Mouse (Mus musculus) forebrain, embryonic 13.5 days (tissue): Measurements from ENCODE around the gene Hcrtr1. TPM values are rescaled to one million over a fixed set of nuclear protein-coding genes. Genes with fewer than 3 reads are reported as not detected.

Experiments used
- ATAC-seq: fragments of 200-750 bp; cut with Nextera tagmentation; 2 replicates; pipeline ENCODE4 v1.8.0; 2017
- H3K27ac ChIP-seq: fragments of 300-500 bp; sonication (generic); 2 replicates; pipeline ENCODE4 v1.5.1; 2015; ENCODE audit warnings: inconsistent platforms, mild to moderate bottlenecking, moderate library complexity
- H3K27me3 ChIP-seq: fragments of 300-500 bp; sonication (generic); 2 replicates; pipeline ENCODE4 v1.6.1; 2015; ENCODE audit warnings: mild to moderate bottlenecking, inconsistent platforms
- H3K36me3 ChIP-seq: fragments of 300-500 bp; sonication (generic); 2 replicates; pipeline ENCODE4 v1.6.1; 2015; ENCODE audit warnings: mild to moderate bottlenecking, inconsistent platforms; ENCODE audit not compliant: poor library complexity, severe bottlenecking
- H3K4me1 ChIP-seq: fragments of 300-500 bp; sonication (generic); 2 replicates; pipeline ENCODE4 v1.6.1; 2015; ENCODE audit warnings: inconsistent platforms
- H3K4me2 ChIP-seq: fragments of 300-500 bp; sonication (generic); 2 replicates; pipeline ENCODE4 v1.6.1; 2015; ENCODE audit warnings: inconsistent platforms, mild to moderate bottlenecking, moderate library complexity
- H3K4me3 ChIP-seq: fragments of 300-500 bp; sonication (generic); 2 replicates; pipeline ENCODE4 v1.5.1; 2015; ENCODE audit warnings: mild to moderate bottlenecking, inconsistent platforms
- H3K9ac ChIP-seq: fragments of 300-500 bp; sonication (generic); 2 replicates; pipeline ENCODE4 v1.6.1; 2015; ENCODE audit warnings: mild to moderate bottlenecking, inconsistent platforms
- H3K9me3 ChIP-seq: fragments of 300-500 bp; sonication (generic); replicated peaks from 2 replicates; pipeline ENCODE4 v1.6.1; 2016; ENCODE audit warnings: inconsistent platforms
- WGBS: fragments of 180-500 bp; shearing (Covaris S2); methylation state at CpG from one replicate; pipeline ENCODE4 v1.1.7; 2015; 5-methylcytosine and 5-hydroxymethylcytosine counted together
- polyA plus RNA-seq: library from polyadenylated mRNA; unstranded; fragments of >200 nt; fragmentation: Nextera tagmentation; extraction: Ambion mirVana; gene quantifications from 2 replicates; pipeline ENCODE4 v1.2.1, GENCODE M21; 2015

Hcrtr1 gene
- polyA plus RNA-seq, 1 experiment from 2014 or later: not detected

DNA sequence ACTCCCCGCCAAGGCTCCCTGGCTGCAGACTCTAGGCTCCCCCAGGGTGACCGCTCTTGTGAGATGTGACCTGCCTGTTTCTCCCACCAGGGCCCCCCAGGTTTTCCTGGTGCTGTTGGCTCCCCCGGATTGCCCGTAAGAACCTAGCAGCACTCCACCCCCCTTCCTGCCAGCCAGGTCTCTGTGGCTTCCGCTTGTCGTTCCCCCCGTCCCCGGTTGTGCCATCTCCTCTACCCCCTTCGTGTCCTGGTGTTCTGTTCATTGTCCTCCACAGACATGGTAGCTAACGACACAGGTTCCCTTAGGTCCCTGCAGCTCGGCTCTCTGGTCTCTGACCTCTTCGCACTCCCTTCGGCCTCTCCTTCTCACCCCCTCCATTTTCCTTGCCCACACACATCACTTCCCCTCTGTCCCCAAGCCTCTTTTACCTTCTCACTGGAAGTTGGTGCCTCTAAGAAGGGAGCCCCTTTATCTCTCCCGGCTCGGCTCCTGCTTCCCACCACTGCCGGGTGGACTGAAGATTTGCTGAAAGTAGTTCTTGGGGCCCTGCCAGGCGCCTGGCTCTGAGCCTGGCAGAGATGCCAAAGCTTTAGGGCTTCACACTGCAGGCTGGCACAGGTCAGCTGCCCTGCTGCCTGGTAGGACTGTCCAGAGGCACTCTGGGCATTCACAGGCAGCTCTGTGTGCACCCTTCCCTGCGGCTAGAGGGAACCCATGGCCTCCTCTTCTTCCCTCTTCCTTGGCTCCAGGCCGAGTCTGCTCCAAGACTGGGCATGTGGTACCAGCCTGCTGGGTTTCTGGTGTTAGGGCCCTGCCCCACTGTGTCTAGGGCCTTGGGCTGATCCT lies 57.6 kb downstream of the Hcrtr1 start:
- Histone ChIP-seq H3K27me3 (peaks cover 12% of the 10 kb centered on the region; the same call in 1 of the 2 replicates), H3K4me2 (peak overlapping the region; percentile 10), H3K4me3 (no peak overlapping the region), H3K27ac (peak overlapping the region; percentile 32; the same call in 1 of the 2 replicates), H3K36me3 (no peaks in the 10 kb centered on the region), H3K9me3 (no peaks in the 10 kb centered on the region), H3K9ac (peak overlapping the region; percentile 7; the same call in 1 of the 2 replicates), H3K4me1 (peaks cover 51% of the 10 kb centered on the region)
- WGBS: 59% methylated on average over 19 of the region's 19 CpGs
- peak; percentile 74 for ATAC-seq

Other genes with a start within 250 kb of the Hcrtr1 start
- gene Spocd1, start 210.1 kb downstream of the Hcrtr1 start, polyA plus RNA-seq: not detected in 2 replicates
- gene Adgrb2, start 154.5 kb downstream of the Hcrtr1 start, polyA plus RNA-seq: 6.4 and 8.3 TPM in 2 replicates
- 2.5 and 2.9 TPM in 2 replicates for gene Col16a1, start 91.5 kb downstream of the Hcrtr1 start, polyA plus RNA-seq
- 68.0 and 68.4 TPM in 2 replicates for gene Pef1, start 36.8 kb downstream of the Hcrtr1 start, polyA plus RNA-seq
- gene Tinagl1, start 35.8 kb upstream of the Hcrtr1 start, polyA plus RNA-seq: 2.6 and 3.1 TPM in 2 replicates
- 0.13 TPM in 1 of 2 replicates, not detected in the other for gene Gm853, start 83.0 kb upstream of the Hcrtr1 start, polyA plus RNA-seq
- gene Serinc2, start 139.8 kb upstream of the Hcrtr1 start, polyA plus RNA-seq: 101 and 107 TPM in 2 replicates
- 46.8 and 49.5 TPM in 2 replicates for gene Fabp3, start 169.2 kb upstream of the Hcrtr1 start, polyA plus RNA-seq
- 0.72 TPM in 1 of 2 replicates, not detected in the other for gene Gm10570, start 169.3 kb upstream of the Hcrtr1 start, polyA plus RNA-seq
- 84.6 and 90.5 TPM in 2 replicates for gene Zcchc17, start 220.6 kb upstream of the Hcrtr1 start, polyA plus RNA-seq
- gene Snrnp40, start 220.8 kb upstream of the Hcrtr1 start, polyA plus RNA-seq: 177 and 180 TPM in 2 replicates